Mouse (Mus musculus): ENCODE data around the gene Mfap3l. TPM values are rescaled to one million over a fixed set of nuclear protein-coding genes. Genes with fewer than 3 reads are reported as not detected.
"Not testable (repeated sequence)": the region's sequence is repeated elsewhere in the genome, so short reads cannot be mapped to it uniquely, and the experiment has no call there.

Mfap3l gene
- total RNA-seq, 4 experiments from 2014 or later = 2.5 to 5.8 (median 4.0) TPM

DNA sequence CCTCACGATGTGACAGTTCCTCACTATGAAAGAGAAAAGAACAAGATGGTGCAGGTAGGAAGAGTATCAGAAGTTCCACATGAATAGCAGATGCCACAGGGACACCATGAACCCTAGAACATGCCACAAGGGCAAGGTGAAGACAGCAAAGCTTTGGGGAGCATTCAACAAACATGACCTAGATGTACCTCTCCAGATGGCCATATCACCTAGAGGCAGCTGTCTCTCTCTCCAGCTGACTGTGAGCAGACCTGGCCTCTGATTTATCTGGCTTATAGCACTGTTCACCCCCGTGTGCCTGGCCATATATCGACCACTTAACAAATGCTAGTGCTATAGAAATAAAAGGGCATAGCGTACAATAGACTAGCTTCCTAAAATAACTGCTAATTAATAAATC is 17.5 kb downstream of the Mfap3l start:
- no peak for DNase-seq (ENCODE audit: low spot score in 2 of 2)

DNA sequence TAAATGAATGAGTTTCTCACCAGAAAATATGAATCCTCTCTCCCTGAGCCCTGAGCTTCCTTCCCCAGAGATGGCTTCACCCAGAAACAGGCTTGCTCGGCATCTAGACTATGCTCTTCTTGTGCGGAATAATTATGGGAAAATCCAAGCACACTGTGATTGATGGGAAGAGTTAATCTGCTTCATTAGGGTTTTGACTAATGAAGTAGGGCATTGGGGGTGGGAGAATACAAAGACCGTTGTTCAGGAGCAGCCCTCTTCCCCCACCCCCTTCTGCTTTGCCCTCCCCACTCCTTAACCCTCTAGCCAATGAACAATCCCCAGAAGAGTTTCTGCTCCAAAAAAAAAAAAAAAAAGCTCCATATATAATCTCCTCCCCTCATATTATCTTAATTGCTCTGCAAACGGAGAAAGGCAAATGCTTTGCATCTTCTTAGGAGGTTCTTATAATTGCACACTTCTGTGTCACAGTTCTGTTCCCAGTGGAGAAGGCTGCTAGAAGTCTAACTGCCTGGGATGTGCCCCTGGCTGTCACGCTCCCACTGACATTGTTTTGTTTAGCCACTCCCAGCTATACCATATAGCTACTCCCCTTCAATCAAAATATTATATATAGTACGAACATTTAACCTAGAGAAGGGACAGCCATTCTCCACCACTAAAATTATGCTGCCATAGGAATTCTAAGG is 24.9 kb downstream of the Mfap3l start:
- DNase-seq (ENCODE audit: low spot score in 2 of 2) = no peak

DNA sequence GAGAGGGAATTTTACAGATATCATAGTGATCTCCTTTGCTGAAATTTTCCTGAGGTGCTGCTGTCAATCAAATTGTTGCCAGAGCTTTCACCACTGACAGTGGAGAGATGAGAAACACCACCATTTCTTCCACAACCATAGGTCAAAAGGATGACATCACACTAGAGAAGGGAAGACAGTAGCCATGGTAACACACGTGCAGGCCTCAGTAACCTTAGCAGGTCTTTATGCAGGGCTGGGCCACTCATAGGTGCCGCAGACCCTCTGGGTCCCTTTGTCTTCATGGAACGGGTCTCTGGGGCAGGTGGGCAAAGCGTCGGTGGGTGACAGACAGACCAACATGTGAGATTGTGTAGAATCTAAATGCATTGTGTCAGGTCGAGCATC is 25.5 kb downstream of the Mfap3l start:
- no peak for DNase-seq (ENCODE audit: low spot score in 2 of 2)

DNA sequence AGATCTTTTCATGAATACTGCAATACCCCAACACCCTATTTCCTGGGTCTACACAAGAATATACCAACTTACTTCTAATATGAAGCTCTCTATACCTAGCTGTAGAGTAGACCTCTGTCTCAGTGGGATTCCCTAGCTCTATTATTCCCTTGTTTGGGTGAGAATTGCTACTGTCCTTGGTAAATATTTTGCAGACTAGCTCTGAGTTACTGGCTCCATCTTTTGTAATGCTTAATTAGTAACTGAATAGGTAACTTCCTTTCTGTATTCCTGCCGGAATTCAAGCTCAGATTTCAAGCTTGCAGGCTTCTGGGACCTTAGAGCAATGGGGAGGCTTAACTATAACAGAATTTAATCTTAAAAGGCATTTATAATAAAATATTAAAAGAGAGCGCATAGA is 26.1 kb downstream of the Mfap3l start:
- not testable (repeated sequence) for DNase-seq (ENCODE audit: low spot score in 2 of 2)

DNA sequence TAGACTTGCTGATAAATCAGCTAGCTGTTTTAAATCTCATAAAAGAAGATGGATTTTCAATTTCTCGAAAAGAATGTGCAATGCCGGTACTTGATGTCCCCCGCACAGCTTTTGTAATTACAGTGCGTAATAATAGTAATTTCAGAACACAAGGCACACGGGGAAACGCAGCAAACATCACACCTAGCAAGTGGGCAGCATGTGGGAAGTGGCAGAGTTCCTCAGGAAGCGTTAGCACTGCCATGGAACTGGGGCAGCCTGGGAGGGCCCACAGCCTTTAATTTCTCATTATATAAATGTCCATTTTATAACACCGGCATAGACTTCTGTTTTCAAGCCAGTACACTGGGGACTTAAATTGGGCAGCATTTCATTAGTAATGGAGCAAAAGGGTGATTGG is 27.1 kb downstream of the Mfap3l start:
- no peak for DNase-seq (ENCODE audit: low spot score in 2 of 2)

DNA sequence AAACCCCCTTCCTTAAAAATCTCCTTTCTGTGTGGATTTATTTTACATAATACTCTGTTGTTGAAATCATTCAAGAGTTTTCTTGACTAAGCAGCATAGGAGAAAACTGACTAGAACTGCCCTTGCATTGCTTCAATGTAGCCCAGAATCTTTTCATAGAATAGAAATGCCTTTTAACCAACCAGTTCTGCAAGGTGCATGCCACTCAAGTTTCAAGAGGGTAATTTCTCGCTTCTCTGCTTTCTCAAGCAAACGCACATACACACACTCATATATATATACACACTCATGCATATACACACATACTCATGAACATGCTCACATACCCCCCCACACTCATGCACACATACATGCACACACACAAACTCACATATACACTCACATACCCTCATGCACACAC is 28.6 kb downstream of the Mfap3l start:
- DNase-seq (ENCODE audit: low spot score in 2 of 2) = no peak

DNA sequence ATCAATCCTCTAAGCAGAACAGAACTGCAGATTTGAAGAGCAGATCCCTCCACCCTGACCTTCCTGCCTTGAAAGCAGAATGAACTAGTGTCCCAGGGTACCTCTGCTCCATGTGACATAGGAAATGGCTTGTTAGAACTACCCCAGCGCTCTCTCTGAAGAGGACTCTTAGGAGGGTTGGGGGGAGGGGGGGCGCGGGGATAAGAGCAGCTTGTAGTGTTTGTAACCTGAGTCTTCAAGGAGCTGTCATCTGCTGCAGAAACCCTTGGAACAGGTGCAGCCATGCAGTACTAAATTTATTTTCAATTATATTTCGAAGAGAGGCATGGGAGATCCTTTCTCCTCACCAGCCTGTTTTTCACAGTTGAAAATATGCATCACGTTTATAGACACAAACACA is 30.9 kb downstream of the Mfap3l start:
- DNase-seq (ENCODE audit: low spot score in 2 of 2) = no peak

DNA sequence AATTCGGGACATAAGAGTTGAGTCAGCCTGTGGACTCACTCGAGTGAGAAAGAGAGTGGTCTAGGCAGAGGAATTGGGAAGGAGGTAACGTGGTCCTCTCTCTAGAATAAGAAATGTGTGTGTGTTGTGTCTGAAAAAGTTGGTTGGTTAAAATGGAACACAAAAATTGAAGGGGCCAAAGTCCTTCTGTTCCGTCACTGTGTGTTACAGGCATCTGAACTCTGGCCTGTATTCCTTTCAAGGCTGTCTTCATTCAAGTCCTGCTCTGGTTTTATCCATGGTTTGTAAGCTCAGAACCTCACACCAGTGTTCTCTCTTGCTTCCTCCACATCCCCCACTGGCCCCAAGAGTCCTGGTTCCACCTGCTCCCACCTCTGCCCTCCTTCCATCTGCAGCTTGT is 33.2 kb downstream of the Mfap3l start:
- no peak for DNase-seq (ENCODE audit: low spot score in 2 of 2)

DNA sequence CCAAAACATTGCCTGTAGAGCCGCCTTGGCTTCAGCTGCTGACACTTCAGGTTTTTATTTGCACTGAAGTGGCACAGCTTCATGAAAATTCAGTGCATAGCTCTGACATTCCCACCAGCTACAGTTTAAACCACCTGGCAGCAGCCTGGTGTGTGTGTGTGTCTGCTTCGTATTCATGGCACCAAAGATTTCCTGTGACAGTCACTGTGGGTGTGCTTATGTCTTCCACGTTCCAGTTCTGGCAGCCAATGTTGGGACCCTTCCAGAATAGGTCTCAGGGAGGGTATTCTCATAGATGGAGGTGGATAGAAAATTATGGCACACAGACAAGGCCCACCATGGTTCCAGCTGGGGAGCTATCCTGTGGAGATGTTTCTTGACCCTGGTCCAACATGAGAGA is 34.2 kb downstream of the Mfap3l start:
- DNase-seq (ENCODE audit: low spot score in 2 of 2) = no peak

DNA sequence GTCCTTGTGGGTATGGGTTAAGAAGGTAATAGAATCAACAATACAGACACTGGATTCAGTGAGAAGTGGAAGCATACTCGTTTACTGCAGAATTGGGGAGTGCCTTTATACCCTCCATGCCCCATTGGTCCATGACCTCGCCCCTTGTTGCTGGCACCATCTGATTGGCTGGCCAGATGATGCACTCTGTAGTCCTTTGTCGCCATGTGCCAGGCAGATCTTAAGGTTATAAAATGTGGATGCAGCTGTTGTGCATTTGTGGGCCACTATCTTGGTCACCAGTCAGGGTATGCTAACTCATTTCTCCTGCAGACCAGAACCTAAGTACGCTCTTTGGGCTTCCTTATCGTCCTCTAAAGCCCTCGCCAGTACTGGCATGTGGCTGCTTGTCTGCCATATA is 46.0 kb downstream of the Mfap3l start:
- DNase-seq (ENCODE audit: low spot score in 2 of 2) = no peak

DNA sequence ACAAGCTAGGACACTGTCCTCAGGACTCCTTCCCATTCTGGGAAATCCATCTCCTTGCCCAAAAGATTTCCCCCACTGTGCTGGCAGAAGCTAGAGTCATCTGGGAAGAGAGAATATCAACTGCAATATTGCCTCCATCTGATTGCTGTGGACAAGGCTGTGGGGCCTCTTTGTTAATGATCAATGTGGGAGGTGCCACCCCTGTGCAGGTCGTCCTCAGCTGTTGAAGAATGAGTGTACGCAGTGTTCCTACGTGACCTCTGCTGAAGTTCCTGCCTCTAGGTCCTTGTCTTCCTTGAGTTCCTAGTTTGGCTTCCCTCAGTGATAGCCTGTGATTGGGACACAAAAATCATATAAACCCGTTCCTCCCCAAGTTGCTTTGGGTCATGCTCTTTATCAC is 49.2 kb downstream of the Mfap3l start:
- no peak for DNase-seq (ENCODE audit: low spot score in 2 of 2)

DNA sequence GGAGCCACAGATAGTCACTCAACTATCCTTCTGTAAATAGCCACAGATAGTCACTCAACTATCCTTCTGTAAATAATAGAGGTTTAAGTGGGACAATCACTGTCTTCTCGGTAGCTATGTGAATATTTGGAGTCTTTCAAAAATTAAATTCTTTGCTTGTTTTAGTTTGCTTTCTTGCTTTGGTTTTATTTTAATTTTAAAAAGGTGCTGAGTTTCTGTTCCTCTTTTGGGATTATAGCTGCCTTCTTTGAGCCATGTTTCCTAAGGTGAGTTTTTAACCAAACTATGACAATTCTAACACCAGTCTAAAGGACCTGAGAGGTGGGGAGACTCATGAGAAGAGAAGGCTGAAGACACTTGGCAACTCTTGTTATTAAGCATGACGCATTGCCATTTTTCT is 49.7 kb downstream of the Mfap3l start:
- DNase-seq (ENCODE audit: low spot score in 2 of 2) = no peak

DNA sequence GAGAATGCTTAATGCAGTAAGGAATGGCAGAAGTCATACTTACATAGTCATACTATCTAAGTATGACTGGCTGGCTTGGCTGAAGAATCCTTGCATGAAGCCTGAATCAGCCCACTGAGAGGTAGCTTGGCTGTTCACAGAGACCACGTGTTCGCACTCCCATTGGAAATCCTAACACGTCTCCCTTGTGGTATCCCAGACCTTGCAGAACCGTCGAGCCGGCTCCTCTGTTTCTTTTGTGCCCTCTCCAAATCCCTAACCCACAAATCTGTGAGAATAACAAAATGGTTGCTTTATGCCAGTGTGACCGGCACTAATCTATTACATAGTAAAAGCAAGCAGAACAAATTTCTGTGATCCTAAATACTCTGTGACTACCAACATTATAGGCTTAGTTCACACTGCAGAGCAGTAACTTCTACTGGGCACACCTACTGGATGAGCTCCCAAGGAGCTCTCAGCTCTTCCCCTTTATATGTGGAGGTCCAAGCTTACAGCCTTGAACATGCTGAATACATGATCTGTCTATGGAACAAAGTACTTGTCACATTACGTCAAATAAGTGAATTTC is 79.0 kb downstream of the Mfap3l start:
- DNase-seq (ENCODE audit: low spot score in 2 of 2) = no peak

DNA sequence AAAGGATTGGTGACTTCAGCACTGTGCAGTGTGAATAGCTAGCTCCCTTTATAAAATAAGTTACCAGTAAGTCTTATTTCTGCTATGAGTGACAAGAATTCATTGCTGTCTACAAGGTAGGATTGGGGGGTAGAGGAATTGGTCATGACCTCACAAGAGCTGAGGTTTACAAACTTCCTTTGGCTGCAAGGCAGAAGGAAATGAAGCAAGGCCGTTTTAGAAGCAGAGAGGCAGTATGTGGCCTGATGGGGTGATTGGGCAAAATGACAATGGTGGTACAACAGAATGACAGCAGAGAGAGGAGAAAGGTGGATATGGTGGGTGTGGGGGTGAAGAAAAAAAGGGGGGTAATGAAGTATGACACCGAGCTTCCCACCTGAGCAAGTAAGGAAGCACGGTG is 82.1 kb downstream of the Mfap3l start:
- no peak for DNase-seq (ENCODE audit: low spot score in 2 of 2)

DNA sequence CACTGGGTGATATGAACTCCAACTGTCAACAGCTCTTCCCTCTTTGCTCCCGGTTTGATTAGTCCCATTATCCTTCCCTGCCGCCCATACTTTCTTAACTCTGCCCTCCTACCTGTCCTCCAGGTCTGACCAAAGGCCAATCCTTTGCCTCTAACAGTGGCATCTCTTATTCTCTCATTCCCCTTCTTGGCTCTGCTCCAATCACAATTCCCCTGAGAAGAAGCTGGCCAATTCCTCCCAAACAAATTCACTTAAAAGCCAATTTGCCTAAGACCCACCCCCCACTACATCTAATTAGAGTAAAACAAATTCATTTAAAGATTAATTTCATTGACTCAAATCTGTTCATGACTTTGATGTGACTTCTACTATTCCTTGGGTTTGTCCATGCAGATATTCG is 86.1 kb downstream of the Mfap3l start:
- DNase-seq (ENCODE audit: low spot score in 2 of 2) = no peak

Other genes with a start within 250 kb of the Mfap3l start
- not detected for gene Gm10283, start 129.6 kb upstream of the Mfap3l start, total RNA-seq (2022)
- not detected for gene Aadat, start 126.9 kb upstream of the Mfap3l start, total RNA-seq (2022)